Mouse (Mus musculus): ENCODE results near the gene Krtdap.

- TF ChIP-seq CTCF (IDR thresholded peaks at IDR 0.05; ENCODE audit: borderline replicate concordance, insufficient read depth, low read length) (no peak), POLR2A (IDR thresholded peaks at IDR 0.05; ENCODE audit: low read depth, low read length) (no peak)
Observed at GRCm38 (mm10) chr7:30824306-30824705, 36.6 kb downstream of the Krtdap start.

Data from embryonic fibroblast, embryonic 13.5 days (primary cell).